Mouse (Mus musculus): ENCODE measurements at regions not wholly inside any gene's neighbourhood (a gene's known extent, or its start where the extent isn't known, plus 50 kb on each side); places are given as distances from the start of the nearest gene placed in this dataset.

- no peak for DNase-seq
Observed at GRCm38 (mm10) chr12:65594075-65594474, 368.8 kb downstream of the Wdr20rt start.

- DNase-seq = no peak
Observed at GRCm38 (mm10) chr12:65644232-65644631, 418.9 kb downstream of the Wdr20rt start.

- DNase-seq = no peak
Observed at GRCm38 (mm10) chr12:65656772-65657171, 431.5 kb downstream of the Wdr20rt start.

GRCm38 (mm10) chr12:65671673-65672072 lies 446.4 kb downstream of the Wdr20rt start:
- no peak for DNase-seq

GRCm38 (mm10) chr12:65673193-65673592 lies 447.9 kb downstream of the Wdr20rt start:
- DNase-seq = no peak

GRCm38 (mm10) chr12:65674916-65675660 lies 449.8 kb downstream of the Wdr20rt start:
- DNase-seq = no peak

- DNase-seq = no peak
Observed at GRCm38 (mm10) chr12:65680335-65680734, 455.0 kb downstream of the Wdr20rt start.

- no peak for DNase-seq
Observed at GRCm38 (mm10) chr12:65681826-65682225, 456.5 kb downstream of the Wdr20rt start.

GRCm38 (mm10) chr12:65704985-65705384 lies 479.7 kb downstream of the Wdr20rt start:
- DNase-seq = no peak

GRCm38 (mm10) chr12:65712304-65712703 lies 487.0 kb downstream of the Wdr20rt start:
- DNase-seq = no peak

Measured in layer of hippocampus, postnatal 36 days (tissue).